Mouse (Mus musculus) heart, embryonic 11.5 days (tissue): ENCODE measurements around the gene Cntfr. TPM values are rescaled to one million over a fixed set of nuclear protein-coding genes. Genes with fewer than 3 reads are reported as not detected.

Source experiments
- ATAC-seq: fragments of 200-750 bp; cut with Nextera tagmentation; replicated peaks from 2 replicates; pipeline ENCODE4 v1.8.0; 2017; ENCODE audit warnings: moderate library complexity; ENCODE audit not compliant: insufficient number of reproducible peaks, low FRiP score, low TSS enrichment
- H3K27ac ChIP-seq: fragments of 300-500 bp; sonication (generic); 2 replicates; pipeline ENCODE4 v1.5.1; 2014; ENCODE audit warnings: mild to moderate bottlenecking, low read depth, low read length
- H3K27me3 ChIP-seq: fragments of 300-500 bp; sonication (generic); 2 replicates; pipeline ENCODE4 v1.6.1; 2014; ENCODE audit warnings: mild to moderate bottlenecking, low read length, mixed read lengths; ENCODE audit not compliant: control insufficient read depth, insufficient read depth
- H3K36me3 ChIP-seq: fragments of 300-500 bp; sonication (generic); 2 replicates; pipeline ENCODE4 v1.6.1; 2014; ENCODE audit warnings: mild to moderate bottlenecking, low read length, moderate library complexity, mixed read lengths; ENCODE audit not compliant: control insufficient read depth, insufficient read depth
- H3K4me1 ChIP-seq: fragments of 300-500 bp; sonication (generic); 2 replicates; pipeline ENCODE4 v1.6.1; 2014; ENCODE audit warnings: low read length; ENCODE audit not compliant: control insufficient read depth, insufficient read depth
- H3K4me2 ChIP-seq: fragments of 300-500 bp; sonication (generic); 2 replicates; pipeline ENCODE4 v1.6.1; 2014; ENCODE audit warnings: mild to moderate bottlenecking, moderate library complexity
- H3K4me3 ChIP-seq: fragments of 300-500 bp; sonication (generic); 2 replicates; pipeline ENCODE4 v1.5.1; 2014; ENCODE audit warnings: low read depth, low read length
- H3K9ac ChIP-seq: fragments of 300-500 bp; sonication (generic); 2 replicates; pipeline ENCODE4 v1.6.1; 2014; ENCODE audit warnings: mild to moderate bottlenecking, low read depth, low read length, moderate library complexity
- H3K9me3 ChIP-seq: fragments of 300-500 bp; sonication (generic); replicated peaks from 2 replicates; pipeline ENCODE4 v1.6.1; 2016; ENCODE audit warnings: low read length; ENCODE audit not compliant: control insufficient read depth
- WGBS: fragments of 180-500 bp; shearing (Covaris S2); extraction: QIAGEN DNeasy Blood & Tissue Kit; methylation state at CpG from one replicate; pipeline ENCODE4 v1.1.7; 2014; ENCODE audit not compliant: insufficient replicate concordance; 5-methylcytosine and 5-hydroxymethylcytosine counted together
- polyA plus RNA-seq: library from polyadenylated mRNA; unstranded; fragments of >200 nt; fragmentation: Nextera tagmentation; extraction: Ambion mirVana; gene quantifications from 2 replicates; pipeline ENCODE4 v1.2.1, GENCODE M21; 2014

The Cntfr gene
- polyA plus RNA-seq, 1 experiment from 2014 or later = 4.1 TPM

DNA sequence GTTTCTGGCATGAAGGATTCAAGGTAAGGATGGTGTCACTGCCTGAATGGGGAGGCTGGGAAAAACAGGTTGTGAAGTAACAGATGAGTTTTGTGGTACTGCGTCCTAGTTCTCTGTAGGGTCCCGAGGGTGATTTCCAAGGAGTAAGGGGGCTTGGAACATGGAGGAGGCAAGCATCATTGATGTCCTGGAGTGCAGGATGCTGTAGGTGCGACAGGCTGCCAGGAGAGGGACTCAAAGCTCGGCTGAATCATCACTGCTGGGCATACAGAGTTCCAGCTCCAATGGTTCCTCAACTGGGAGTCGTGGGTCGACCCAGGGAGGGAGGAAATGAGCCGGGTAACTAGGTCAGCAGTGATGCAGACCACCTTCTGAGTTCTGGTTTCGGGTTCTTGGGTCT lies 61.7 kb downstream of the Cntfr start:
- H3K4me2 ChIP-seq = no peak overlapping the region
- no peaks in the 10 kb centered on the region for H3K9me3 ChIP-seq
- no peaks in the 10 kb centered on the region for H3K36me3 ChIP-seq
- H3K9ac ChIP-seq = no peak overlapping the region
- peaks cover 20% of the 10 kb centered on the region for H3K27me3 ChIP-seq
- H3K4me1 ChIP-seq = peaks cover 31% of the 10 kb centered on the region
- no peak for ATAC-seq
- no peak overlapping the region for H3K4me3 ChIP-seq
- 60% methylated on average over 8 of the region's 8 CpGs for WGBS
- no peak overlapping the region for H3K27ac ChIP-seq

DNA sequence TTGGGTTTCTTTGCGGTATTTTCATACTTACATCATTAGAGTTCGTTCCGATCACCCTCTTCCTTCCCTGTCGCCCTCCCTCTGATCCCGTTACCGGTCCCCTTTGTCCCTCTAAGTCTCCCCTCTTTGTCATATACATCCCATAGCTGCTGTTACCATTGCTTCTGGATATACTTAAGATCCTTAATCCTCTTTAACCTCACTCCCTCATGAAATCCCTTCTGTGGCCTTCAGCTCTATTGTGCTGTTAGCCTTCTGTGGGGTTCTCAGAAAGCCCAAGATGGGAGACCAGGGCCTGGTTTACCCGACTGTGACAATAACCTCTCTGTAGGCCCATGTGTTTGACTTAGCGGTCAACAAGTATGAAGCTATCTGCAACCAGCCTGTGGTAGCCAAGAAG lies 62.3 kb downstream of the Cntfr start:
- Histone ChIP-seq H3K4me1 (peaks cover 34% of the 10 kb centered on the region), H3K27me3 (peaks cover 20% of the 10 kb centered on the region), H3K27ac (no peak overlapping the region), H3K9me3 (no peaks in the 10 kb centered on the region), H3K9ac (no peak overlapping the region), H3K36me3 (no peaks in the 10 kb centered on the region), H3K4me3 (no peak overlapping the region), H3K4me2 (no peak overlapping the region)
- no peak for ATAC-seq
- WGBS = 85% methylated on average over 8 of the region's 8 CpGs

DNA sequence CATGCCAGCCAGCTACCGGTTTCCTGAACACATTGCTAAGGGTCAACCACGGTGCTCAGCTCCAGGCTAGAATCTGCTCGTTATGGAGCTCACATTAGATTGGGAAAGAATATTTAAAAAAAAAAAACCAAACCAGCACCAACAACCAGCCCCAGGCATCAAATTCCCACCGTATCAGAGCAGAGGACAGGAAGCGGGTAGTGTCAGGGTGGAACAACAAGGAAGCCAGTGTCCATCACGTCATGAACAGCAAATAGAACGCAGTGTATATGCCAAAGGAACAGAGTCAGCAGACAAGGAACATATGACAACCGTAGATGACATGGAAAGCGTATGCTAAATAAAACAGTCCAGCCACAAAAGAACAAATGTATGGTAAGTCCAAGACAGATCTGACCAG lies 63.9 kb downstream of the Cntfr start:
- H3K36me3 ChIP-seq = no peaks in the 10 kb centered on the region
- H3K4me1 ChIP-seq = peaks cover 35% of the 10 kb centered on the region

DNA sequence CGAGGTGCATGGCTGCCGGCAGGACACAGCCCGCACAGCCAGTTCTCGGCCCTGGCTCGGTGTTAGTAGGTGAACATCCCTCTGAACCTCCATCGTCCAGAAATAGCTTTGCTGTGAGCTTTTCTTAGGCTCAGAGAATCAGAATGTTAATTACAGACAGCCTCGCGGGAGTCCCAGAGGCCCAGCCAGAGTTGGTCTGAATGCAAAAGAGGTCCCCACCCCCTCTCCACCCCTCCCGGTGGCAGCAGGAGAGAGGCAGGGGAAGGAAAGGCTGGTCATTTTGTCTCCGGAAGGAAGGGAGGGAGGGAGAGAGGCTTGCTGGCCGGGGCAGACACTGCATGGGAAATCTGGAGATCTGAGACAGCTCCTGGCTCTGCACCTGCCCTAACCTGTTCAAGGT lies 65.5 kb downstream of the Cntfr start:
- peaks cover 39% of the 10 kb centered on the region for H3K4me1 ChIP-seq
- peak overlapping the region; percentile 50 for H3K4me2 ChIP-seq
- under 1% methylated on average over 11 of the region's 11 CpGs for WGBS
- no peak overlapping the region for H3K4me3 ChIP-seq
- peaks cover 6% of the 10 kb centered on the region for H3K27me3 ChIP-seq
- peak overlapping the region; percentile 60 for H3K27ac ChIP-seq
- no peaks in the 10 kb centered on the region for H3K36me3 ChIP-seq
- no peaks in the 10 kb centered on the region for H3K9me3 ChIP-seq
- no peak for ATAC-seq
- 0 out of 2 replicates have a peak overlapping the region, but pooled peaks have one; percentile 47 for H3K9ac ChIP-seq

More for the DNA sequence above, 63.9 kb downstream of the Cntfr start:
- Histone ChIP-seq H3K9ac (no peak overlapping the region), H3K27me3 (peaks cover 8% of the 10 kb centered on the region), H3K4me2 (no peak overlapping the region), H3K4me3 (no peak overlapping the region), H3K27ac (no peak overlapping the region), H3K9me3 (no peaks in the 10 kb centered on the region)
- no peak for ATAC-seq
- WGBS = 71% methylated on average over 9 of the region's 9 CpGs

DNA sequence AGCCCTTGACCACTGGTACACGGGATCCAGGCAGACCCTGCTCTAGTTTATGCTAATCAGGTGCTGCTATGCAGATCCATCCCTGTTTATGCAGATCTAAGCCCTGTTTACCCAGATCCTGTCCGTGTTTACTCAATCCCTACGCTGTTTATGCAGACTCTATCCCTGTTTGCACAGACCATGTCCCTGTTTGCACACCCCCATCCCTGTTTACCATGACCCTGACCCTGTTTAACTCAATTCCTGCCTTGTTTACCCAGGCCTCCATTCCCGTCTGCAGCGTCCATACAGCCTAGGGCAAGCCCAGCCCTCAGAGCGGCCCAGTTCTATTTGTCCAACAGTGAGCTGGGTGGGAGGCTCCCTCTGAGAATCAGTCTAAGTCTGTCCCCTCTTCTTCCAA lies 66.7 kb downstream of the Cntfr start:
- Histone ChIP-seq H3K4me3 (no peak overlapping the region), H3K27me3 (peaks cover 6% of the 10 kb centered on the region), H3K9ac (peak overlapping the region; percentile 10; the same call in 1 of the 2 replicates), H3K27ac (no peak overlapping the region), H3K4me1 (peaks cover 32% of the 10 kb centered on the region), H3K9me3 (no peaks in the 10 kb centered on the region), H3K36me3 (no peaks in the 10 kb centered on the region), H3K4me2 (no peak overlapping the region)
- 38% methylated on average over 6 of the region's 6 CpGs for WGBS
- ATAC-seq = no peak

DNA sequence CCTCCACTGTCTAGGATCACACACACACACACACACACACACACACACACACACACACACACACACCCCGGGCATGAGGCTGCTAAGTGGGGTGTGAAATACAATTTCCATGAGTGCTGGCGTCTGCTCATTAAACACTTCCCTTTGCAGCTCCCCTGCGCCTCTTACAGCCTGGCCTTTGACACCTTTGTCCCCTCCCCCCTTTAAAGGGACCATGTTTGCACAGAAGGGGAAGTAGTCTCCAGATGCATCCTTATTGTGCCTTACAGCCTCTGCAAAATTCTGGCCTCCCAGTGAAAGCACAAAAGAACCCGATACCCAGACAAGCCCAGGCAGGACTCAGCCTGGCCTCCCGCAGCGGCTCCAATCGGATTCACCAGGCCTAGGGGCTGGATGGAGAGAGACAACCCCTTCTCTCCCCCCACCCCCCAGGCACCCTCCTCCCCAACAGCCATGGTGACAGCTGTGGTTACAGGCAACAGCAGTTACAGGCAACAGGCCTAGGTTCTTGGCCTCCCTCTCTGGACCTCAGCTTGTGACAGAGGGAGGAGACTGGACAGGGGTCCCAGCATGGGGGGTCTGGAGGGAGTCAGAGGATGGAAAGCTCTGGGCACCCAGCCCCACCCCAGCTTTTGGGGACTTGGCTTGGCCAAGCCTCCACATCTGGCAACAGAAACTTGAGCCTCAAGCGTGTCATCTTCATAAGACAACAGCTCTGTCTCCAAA lies 68.5 kb downstream of the Cntfr start:
- H3K36me3 ChIP-seq = no peaks in the 10 kb centered on the region
- no peak overlapping the region for H3K27ac ChIP-seq
- H3K4me1 ChIP-seq = peaks cover 32% of the 10 kb centered on the region

DNA sequence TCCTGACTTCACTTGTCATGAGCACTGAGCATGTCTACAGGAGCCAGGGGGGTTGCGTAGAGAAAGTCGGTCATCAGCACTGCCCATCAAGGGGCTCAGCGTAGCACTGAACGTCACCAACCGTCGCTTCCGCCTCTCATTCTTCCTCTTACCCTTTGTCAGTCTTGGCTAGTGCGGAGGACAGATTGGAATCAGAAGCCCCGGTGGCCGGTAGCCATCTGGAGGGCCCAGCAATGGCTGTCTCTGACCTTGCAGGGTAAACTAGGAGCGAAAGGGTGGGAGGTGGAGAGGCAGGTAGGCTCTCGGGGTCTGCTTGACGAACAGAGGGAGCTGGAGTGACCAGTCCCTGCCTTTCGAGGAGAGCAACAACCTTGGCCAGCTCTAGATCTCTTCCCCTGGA lies 74.8 kb downstream of the Cntfr start:
- H3K9me3 ChIP-seq = no peaks in the 10 kb centered on the region
- no peak for ATAC-seq
- H3K4me2 ChIP-seq = no peak overlapping the region
- H3K4me3 ChIP-seq = no peak overlapping the region
- H3K27ac ChIP-seq = no peak overlapping the region
- H3K4me1 ChIP-seq = no peaks in the 10 kb centered on the region
- H3K27me3 ChIP-seq = peaks cover 2% of the 10 kb centered on the region; the same call in 1 of the 2 replicates
- 76% methylated on average over 14 of the region's 14 CpGs for WGBS
- no peaks in the 10 kb centered on the region for H3K36me3 ChIP-seq
- no peak overlapping the region for H3K9ac ChIP-seq

More for the DNA sequence above, 68.5 kb downstream of the Cntfr start:
- Histone ChIP-seq H3K9me3 (no peaks in the 10 kb centered on the region), H3K4me2 (no peak overlapping the region), H3K9ac (peak overlapping the region; percentile 22; the same call in 1 of the 2 replicates), H3K4me3 (no peak overlapping the region), H3K27me3 (peaks cover 6% of the 10 kb centered on the region)
- 14% methylated on average over 8 of the region's 8 CpGs for WGBS
- no peak for ATAC-seq

DNA sequence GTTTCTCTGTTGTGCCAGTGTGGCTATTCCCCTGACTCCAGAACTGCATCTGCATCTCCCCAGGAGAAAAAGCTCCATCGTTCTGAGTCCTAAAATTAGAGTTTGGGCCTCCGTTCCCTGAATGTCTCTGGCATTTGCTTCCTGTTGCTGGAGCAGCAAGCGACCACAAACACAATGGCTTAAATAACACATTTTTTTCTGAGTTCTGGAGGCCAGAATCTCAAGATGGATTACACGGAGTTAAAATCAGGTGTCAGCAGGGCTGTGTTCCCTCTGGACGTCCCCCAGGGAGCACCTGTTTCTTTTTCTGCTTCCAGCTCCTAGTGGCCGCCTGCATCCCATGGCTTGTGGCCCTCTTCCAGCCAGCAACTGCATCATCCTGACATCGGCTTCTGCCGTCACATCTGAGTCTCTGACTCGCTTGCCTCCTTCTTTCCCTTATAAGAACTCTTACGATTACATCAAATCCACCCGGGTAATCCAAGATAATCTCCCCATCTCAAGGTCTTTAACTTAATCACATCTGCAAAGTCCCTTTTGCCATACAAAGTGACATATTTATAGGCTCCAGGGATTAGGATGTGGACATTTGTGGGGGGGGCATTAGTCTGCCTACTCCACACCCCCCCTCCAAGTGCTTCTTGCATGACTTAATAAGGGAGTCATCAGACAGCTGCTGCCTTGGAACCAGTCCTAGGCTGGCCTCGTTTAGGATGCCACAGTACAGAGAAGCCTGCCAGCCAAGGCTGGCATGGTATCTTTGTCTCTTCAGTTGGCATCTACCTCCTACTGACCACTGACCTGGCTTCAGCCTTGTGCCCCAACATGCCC lies 77.8 kb downstream of the Cntfr start:
- H3K36me3 ChIP-seq = no peaks in the 10 kb centered on the region
- no peak overlapping the region for H3K4me3 ChIP-seq
- H3K27me3 ChIP-seq = peaks cover 2% of the 10 kb centered on the region; the same call in 1 of the 2 replicates
- H3K9me3 ChIP-seq = no peaks in the 10 kb centered on the region
- H3K27ac ChIP-seq = no peak overlapping the region
- 48% methylated on average over 12 of the region's 12 CpGs for WGBS
- H3K4me2 ChIP-seq = no peak overlapping the region
- no peaks in the 10 kb centered on the region for H3K4me1 ChIP-seq
- no peak overlapping the region for H3K9ac ChIP-seq
- ATAC-seq = no peak
